Mouse (Mus musculus): ENCODE measurements around the gene Prickle1. TPM values are rescaled to one million over a fixed set of nuclear protein-coding genes. Genes with fewer than 3 reads are reported as not detected.

Prickle1 gene
- total and polyA plus RNA-seq, 2 experiments from 2014 or later: 15.1 to 15.6 TPM

DNA sequence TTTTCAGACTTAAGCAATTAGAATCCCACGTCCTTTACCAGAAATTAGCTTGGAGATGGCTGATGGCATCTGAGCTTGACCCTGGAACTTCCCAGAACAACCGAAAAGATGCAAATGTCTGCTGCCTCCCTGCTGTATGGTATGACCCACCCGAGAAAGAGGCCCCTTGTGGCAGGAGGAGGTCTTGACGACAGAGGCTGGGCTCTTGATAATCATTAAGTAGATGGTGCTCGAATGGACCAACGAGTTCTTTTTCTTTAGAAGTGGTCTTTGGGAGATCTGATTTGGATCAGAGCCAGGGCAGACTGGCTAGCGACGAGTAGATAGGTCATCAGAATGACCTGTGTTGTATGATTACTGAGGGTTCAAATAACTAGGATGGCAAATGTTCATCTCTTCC, 40.0 kb downstream of the Prickle1 start:
- Histone ChIP-seq H3K4me2 (ENCODE audit: low read depth) (no peak overlapping the region), H3K4me1 (ENCODE audit: insufficient read depth) (0 out of 2 replicates have a peak, but pooled peaks cover 4% of the 10 kb centered on the region), H3K9ac (no peak overlapping the region), H3K9me3 (ENCODE audit: low read length) (no peaks in the 10 kb centered on the region), H3K27me3 (ENCODE audit: insufficient read depth, low read length) (no peaks in the 10 kb centered on the region), H3K36me3 (ENCODE audit: insufficient read depth) (no peaks in the 10 kb centered on the region), H3K4me3 (ENCODE audit: low read depth, low read length) (no peak overlapping the region), H3K27ac (ENCODE audit: low read depth, low read length) (no peak overlapping the region)
- no peak for TF ChIP-seq CTCF (IDR thresholded peaks at IDR 0.05; ENCODE audit: low read depth)
- no peak for DNase-seq
- WGBS: 52% methylated on average over 8 of the region's 8 CpGs
- ATAC-seq: no peak

DNA sequence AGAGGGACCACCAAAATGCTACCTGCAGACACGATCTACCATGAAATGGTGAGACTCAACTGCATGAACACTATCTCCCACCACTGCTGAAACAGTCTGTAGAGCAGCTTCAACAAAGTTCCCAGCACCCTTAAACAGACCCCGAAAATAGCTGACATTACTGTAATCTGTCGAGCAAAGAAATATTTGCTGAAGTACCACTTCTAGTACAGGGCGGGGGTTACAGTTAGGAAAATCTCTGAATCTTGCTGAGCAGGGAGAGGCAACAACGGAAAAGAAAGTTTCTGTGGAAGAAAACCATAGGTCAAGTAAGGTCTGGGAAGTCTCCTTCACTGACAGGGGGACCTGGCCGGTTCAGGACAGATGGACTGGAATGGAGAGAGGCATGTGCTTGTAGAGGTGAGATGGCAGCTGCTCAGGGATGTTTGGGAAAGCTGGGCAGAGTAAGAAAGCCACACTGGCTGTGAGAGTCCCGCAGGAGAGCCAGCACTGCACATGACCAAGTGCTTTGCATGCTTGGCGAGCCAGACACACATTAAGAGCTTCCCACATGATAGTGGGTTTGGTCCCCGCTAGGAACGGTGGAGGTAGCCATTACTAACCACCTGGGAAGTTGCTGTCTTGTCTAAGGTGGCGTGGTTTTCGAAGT, 41.4 kb downstream of the Prickle1 start:
- no peak for TF ChIP-seq CTCF (IDR thresholded peaks at IDR 0.05; ENCODE audit: low read depth)

DNA sequence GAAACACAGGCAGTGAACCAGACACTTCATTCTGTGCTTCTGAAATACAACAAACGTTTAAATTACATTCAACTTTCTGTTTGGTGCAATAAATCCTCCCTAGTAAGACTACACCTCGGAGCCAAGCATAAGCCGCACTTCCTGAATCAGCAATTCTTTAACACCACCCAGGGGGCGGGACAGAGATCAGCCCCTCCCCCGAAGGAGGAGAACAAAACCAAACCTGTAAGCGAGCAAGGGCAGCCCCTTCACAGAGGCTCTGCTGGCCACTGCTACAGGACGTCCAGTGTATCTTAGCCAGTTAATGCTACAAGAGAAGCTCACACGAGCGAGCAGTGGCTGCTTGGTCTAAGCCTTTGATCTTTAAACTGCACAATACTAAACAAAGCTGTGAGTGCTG, 43.5 kb downstream of the Prickle1 start:
- DNase-seq (peak; percentile 37), ATAC-seq (peak; percentile 72)
- Histone ChIP-seq H3K36me3 (ENCODE audit: insufficient read depth) (no peaks in the 10 kb centered on the region), H3K4me3 (ENCODE audit: low read depth, low read length) (no peak overlapping the region), H3K27me3 (ENCODE audit: insufficient read depth, low read length) (no peaks in the 10 kb centered on the region), H3K4me2 (ENCODE audit: low read depth) (no peak overlapping the region; the same call in 1 of the 2 replicates), H3K9ac (no peak overlapping the region), H3K27ac (ENCODE audit: low read depth, low read length) (peak overlapping the region; percentile 10; the same call in 1 of the 2 replicates), H3K9me3 (ENCODE audit: low read length) (no peaks in the 10 kb centered on the region), H3K4me1 (ENCODE audit: insufficient read depth) (no peaks in the 10 kb centered on the region)
- no peak for TF ChIP-seq CTCF (IDR thresholded peaks at IDR 0.05; ENCODE audit: low read depth)
- 5% methylated on average over 9 of the region's 9 CpGs for WGBS

More for the DNA sequence above, 41.4 kb downstream of the Prickle1 start:
- H3K36me3 ChIP-seq (ENCODE audit: insufficient read depth): no peaks in the 10 kb centered on the region
- 0 out of 2 replicates have a peak, but pooled peaks cover 4% of the 10 kb centered on the region for H3K4me1 ChIP-seq (ENCODE audit: insufficient read depth)
- no peaks in the 10 kb centered on the region for H3K27me3 ChIP-seq (ENCODE audit: insufficient read depth, low read length)
- no peaks in the 10 kb centered on the region for H3K9me3 ChIP-seq (ENCODE audit: low read length)
- no peak overlapping the region for H3K4me2 ChIP-seq (ENCODE audit: low read depth)
- no peak overlapping the region for H3K27ac ChIP-seq (ENCODE audit: low read depth, low read length)
- no peak overlapping the region for H3K9ac ChIP-seq
- DNase-seq (no peak), ATAC-seq (no peak)
- H3K4me3 ChIP-seq (ENCODE audit: low read depth, low read length): no peak overlapping the region
- 88% methylated on average over 12 of the region's 12 CpGs for WGBS

DNA sequence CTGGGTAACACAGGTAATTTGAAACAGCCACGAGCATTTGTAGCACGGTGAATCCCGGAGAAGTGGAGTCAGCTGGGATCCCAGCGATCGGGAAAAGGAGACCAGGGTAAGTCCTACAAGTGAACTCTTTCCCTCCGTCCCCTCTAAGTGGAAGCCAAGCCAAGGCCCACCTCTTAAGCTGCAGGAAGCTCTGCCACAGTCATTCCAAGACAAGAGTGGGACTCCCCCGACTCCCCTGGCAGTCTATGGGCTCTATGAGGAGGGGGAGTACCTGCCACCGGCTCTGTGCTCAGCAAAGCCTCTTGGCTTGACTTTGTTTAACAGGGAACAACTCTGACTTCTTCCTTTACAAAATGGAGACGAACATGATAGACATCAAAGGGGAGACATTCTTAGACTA, 47.4 kb downstream of the Prickle1 start:
- H3K27me3 ChIP-seq (ENCODE audit: insufficient read depth, low read length): no peaks in the 10 kb centered on the region
- DNase-seq (no peak), ATAC-seq (no peak)
- no peak overlapping the region for H3K4me3 ChIP-seq (ENCODE audit: low read depth, low read length)
- H3K36me3 ChIP-seq (ENCODE audit: insufficient read depth): no peaks in the 10 kb centered on the region
- H3K4me2 ChIP-seq (ENCODE audit: low read depth): no peak overlapping the region
- no peaks in the 10 kb centered on the region for H3K4me1 ChIP-seq (ENCODE audit: insufficient read depth)
- no peak for TF ChIP-seq CTCF (IDR thresholded peaks at IDR 0.05; ENCODE audit: low read depth)
- no peaks in the 10 kb centered on the region for H3K9me3 ChIP-seq (ENCODE audit: low read length)
- 79% methylated on average over 9 of the region's 9 CpGs for WGBS
- no peak overlapping the region for H3K9ac ChIP-seq
- no peak overlapping the region for H3K27ac ChIP-seq (ENCODE audit: low read depth, low read length)

DNA sequence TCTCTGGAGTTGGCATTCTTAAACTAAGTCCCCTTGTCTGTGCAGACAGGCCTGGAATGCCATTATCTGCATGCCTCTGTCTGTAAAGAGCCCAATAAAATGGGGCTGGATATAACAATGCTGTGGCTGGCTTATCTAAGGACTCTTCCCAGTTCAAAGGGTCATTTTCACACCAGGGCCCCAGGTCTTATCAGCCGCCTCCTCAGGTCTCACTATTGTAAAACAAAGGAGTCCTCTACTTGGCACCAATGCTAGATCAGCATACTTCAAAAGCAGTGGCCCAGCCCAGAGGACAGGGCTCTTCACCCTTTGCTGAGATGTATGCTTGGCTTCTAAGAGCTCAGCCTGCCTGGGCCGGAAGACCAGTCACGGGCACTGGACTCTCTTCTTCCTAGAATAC, 56.3 kb downstream of the Prickle1 start:
- H3K9ac ChIP-seq: no peak overlapping the region
- WGBS: 80% methylated on average over 3 of the region's 3 CpGs

DNA sequence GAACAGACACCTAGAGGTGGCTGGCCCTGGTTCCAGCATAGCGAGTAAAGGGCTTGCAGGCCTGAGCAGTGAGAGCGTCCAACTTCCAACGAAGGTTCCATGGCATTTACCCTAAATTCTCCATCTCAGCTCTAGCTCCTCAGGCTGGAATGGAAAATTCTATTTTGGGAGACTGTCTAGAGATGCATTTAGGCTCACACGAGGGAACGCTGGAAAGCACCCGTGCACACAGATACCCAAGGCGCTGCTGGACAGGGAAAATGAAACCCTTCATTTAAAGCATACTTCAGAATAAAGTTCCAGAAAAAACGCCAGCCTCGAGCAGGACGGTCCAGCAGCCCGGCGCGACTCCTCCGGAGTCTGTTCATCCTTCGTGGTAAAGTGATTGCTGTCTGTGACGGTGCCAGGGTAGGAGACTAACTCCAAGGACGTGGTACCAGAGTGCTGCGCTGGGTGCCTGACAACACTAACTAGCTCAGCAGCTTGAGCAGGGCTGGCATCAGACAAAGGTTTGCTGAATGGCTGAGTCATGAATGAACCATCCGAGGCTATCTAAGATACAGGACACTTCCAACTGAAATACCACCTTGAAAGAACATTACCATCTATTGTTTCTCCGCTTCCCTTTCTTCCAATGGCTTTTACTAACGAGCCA, 57.0 kb downstream of the Prickle1 start:
- Histone ChIP-seq H3K4me2 (ENCODE audit: low read depth) (no peak overlapping the region), H3K36me3 (ENCODE audit: insufficient read depth) (no peaks in the 10 kb centered on the region), H3K27ac (ENCODE audit: low read depth, low read length) (no peak overlapping the region), H3K27me3 (ENCODE audit: insufficient read depth, low read length) (no peaks in the 10 kb centered on the region), H3K4me3 (ENCODE audit: low read depth, low read length) (no peak overlapping the region), H3K4me1 (ENCODE audit: insufficient read depth) (0 out of 2 replicates have a peak, but pooled peaks cover 4% of the 10 kb centered on the region), H3K9ac (no peak overlapping the region), H3K9me3 (ENCODE audit: low read length) (no peaks in the 10 kb centered on the region)
- no peak for TF ChIP-seq CTCF (IDR thresholded peaks at IDR 0.05; ENCODE audit: low read depth)
- WGBS: 71% methylated on average over 21 of the region's 21 CpGs
- DNase-seq (no peak), ATAC-seq (no peak)

More for the DNA sequence above, 56.3 kb downstream of the Prickle1 start:
- Histone ChIP-seq H3K9me3 (ENCODE audit: low read length) (no peaks in the 10 kb centered on the region), H3K4me1 (ENCODE audit: insufficient read depth) (0 out of 2 replicates have a peak, but pooled peaks cover 4% of the 10 kb centered on the region), H3K27me3 (ENCODE audit: insufficient read depth, low read length) (no peaks in the 10 kb centered on the region), H3K27ac (ENCODE audit: low read depth, low read length) (no peak overlapping the region), H3K36me3 (ENCODE audit: insufficient read depth) (no peaks in the 10 kb centered on the region), H3K4me2 (ENCODE audit: low read depth) (no peak overlapping the region), H3K4me3 (ENCODE audit: low read depth, low read length) (no peak overlapping the region)
- TF ChIP-seq CTCF (IDR thresholded peaks at IDR 0.05; ENCODE audit: low read depth): no peak
- no peak for ATAC-seq
- DNase-seq: no peak

DNA sequence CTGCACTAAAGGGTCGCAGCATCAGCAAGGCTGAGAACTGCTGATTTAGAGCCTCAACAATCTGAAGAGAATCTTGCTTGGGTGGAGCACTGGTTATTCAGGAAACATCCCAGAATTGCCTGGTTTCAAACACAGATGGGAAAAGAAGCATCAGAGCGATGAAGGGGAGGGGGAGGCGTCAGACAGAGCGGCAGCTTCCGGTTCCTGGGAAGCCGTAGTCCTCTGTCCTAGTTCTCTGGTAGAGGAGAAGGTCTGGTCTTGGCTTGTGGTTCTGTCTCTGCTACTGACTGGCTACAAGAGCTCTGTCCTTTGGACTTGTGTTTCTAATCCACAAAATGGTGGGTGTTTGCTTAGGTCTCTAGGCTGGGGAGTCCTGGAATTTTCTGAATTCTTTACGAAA, 57.9 kb downstream of the Prickle1 start:
- Histone ChIP-seq H3K27ac (ENCODE audit: low read depth, low read length) (no peak overlapping the region), H3K4me2 (ENCODE audit: low read depth) (no peak overlapping the region), H3K9ac (no peak overlapping the region), H3K4me1 (ENCODE audit: insufficient read depth) (0 out of 2 replicates have a peak, but pooled peaks cover 4% of the 10 kb centered on the region), H3K9me3 (ENCODE audit: low read length) (no peaks in the 10 kb centered on the region), H3K4me3 (ENCODE audit: low read depth, low read length) (no peak overlapping the region), H3K27me3 (ENCODE audit: insufficient read depth, low read length) (no peaks in the 10 kb centered on the region), H3K36me3 (ENCODE audit: insufficient read depth) (no peaks in the 10 kb centered on the region)
- ATAC-seq (no peak), DNase-seq (no peak)
- TF ChIP-seq CTCF (IDR thresholded peaks at IDR 0.05; ENCODE audit: low read depth): no peak
- WGBS: 74% methylated on average over 7 of the region's 7 CpGs

Data from forebrain, postnatal 0 days (tissue).